Mouse (Mus musculus) WW6 (cell line): Measurements from ENCODE around the gene Jph2.
"Not testable (repeated sequence)": the region's sequence is repeated elsewhere in the genome, so short reads cannot be mapped to it uniquely, and the experiment has no call there.

Experiments used
- DNase-seq: peaks from one replicate; pipeline ENCODE4 v3.0.0-alpha.2; 2013; ENCODE audit warnings: low read depth, low spot score

The Jph2 gene

GRCm38 (mm10) chr2:163411840-163412239, 14.0 kb upstream of the Jph2 start:
- DNase-seq: no peak

- not testable (repeated sequence) for DNase-seq
Observed at GRCm38 (mm10) chr2:163411344-163411743, 13.6 kb upstream of the Jph2 start.

GRCm38 (mm10) chr2:163410211-163410610, 12.4 kb upstream of the Jph2 start:
- DNase-seq: no peak

GRCm38 (mm10) chr2:163404037-163404815, 6.4 kb upstream of the Jph2 start:
- no peak for DNase-seq

GRCm38 (mm10) chr2:163401221-163401620, 3.4 kb upstream of the Jph2 start:
- DNase-seq: peak; percentile 61

- DNase-seq: no peak
Observed at GRCm38 (mm10) chr2:163399222-163399621, 1.4 kb upstream of the Jph2 start.

GRCm38 (mm10) chr2:163398770-163399169, 977 bp upstream of the Jph2 start:
- DNase-seq: no peak

- DNase-seq: no peak
Observed at GRCm38 (mm10) chr2:163397071-163397470, 722 bp downstream of the Jph2 start.

- no peak for DNase-seq
Observed at GRCm38 (mm10) chr2:163394977-163395376, 2.8 kb downstream of the Jph2 start.

GRCm38 (mm10) chr2:163393976-163394375, 3.8 kb downstream of the Jph2 start:
- no peak for DNase-seq

- no peak for DNase-seq
Observed at GRCm38 (mm10) chr2:163393241-163393640, 4.6 kb downstream of the Jph2 start.

- no peak for DNase-seq
Observed at GRCm38 (mm10) chr2:163392436-163392835, 5.4 kb downstream of the Jph2 start.

GRCm38 (mm10) chr2:163386423-163387190, 11.2 kb downstream of the Jph2 start:
- no peak for DNase-seq

- no peak for DNase-seq
Observed at GRCm38 (mm10) chr2:163385126-163385525, 12.7 kb downstream of the Jph2 start.

GRCm38 (mm10) chr2:163381246-163381645, 16.5 kb downstream of the Jph2 start:
- no peak for DNase-seq

GRCm38 (mm10) chr2:163379366-163379765, 18.4 kb downstream of the Jph2 start:
- DNase-seq: no peak

GRCm38 (mm10) chr2:163376082-163376481, 21.7 kb downstream of the Jph2 start:
- DNase-seq: peak; percentile 34

GRCm38 (mm10) chr2:163375468-163375867, 22.3 kb downstream of the Jph2 start:
- no peak for DNase-seq

- DNase-seq: no peak
Observed at GRCm38 (mm10) chr2:163372627-163373026, 25.2 kb downstream of the Jph2 start.

GRCm38 (mm10) chr2:163370175-163370574, 27.6 kb downstream of the Jph2 start:
- no peak for DNase-seq

- no peak for DNase-seq
Observed at GRCm38 (mm10) chr2:163364785-163365541, 32.8 kb downstream of the Jph2 start.
